Mouse (Mus musculus): ENCODE measurements around the gene Serpina6. TPM values are rescaled to one million over a fixed set of nuclear protein-coding genes. Genes with fewer than 3 reads are reported as not detected.

Serpina6 gene
- total RNA-seq, 4 experiments from 2014 or later, result not detected

GRCm38 (mm10) chr12:103655123-103656044 is 1.6 kb downstream of the Serpina6 start:
- no peak for DNase-seq (ENCODE audit: low spot score in 2 of 2)

GRCm38 (mm10) chr12:103653836-103654235 is 3.2 kb downstream of the Serpina6 start:
- no peak for DNase-seq (ENCODE audit: low spot score in 2 of 2)

- no peak for DNase-seq (ENCODE audit: low spot score in 2 of 2)
Observed at GRCm38 (mm10) chr12:103646314-103646713, 10.7 kb downstream of the Serpina6 start.

- DNase-seq (ENCODE audit: low spot score in 2 of 2), result no peak
Observed at GRCm38 (mm10) chr12:103644601-103645000, 12.4 kb downstream of the Serpina6 start.

GRCm38 (mm10) chr12:103643818-103644217 is 13.2 kb downstream of the Serpina6 start:
- no peak for DNase-seq (ENCODE audit: low spot score in 2 of 2)

GRCm38 (mm10) chr12:103643336-103643735 is 13.7 kb downstream of the Serpina6 start:
- DNase-seq (ENCODE audit: low spot score in 2 of 2), result peak; percentile 31 to 43

- no peak for DNase-seq (ENCODE audit: low spot score in 2 of 2)
Observed at GRCm38 (mm10) chr12:103635846-103636245, 21.2 kb downstream of the Serpina6 start.

GRCm38 (mm10) chr12:103634430-103634829 is 22.6 kb downstream of the Serpina6 start:
- DNase-seq (ENCODE audit: low spot score in 2 of 2), result no peak

- no peak for DNase-seq (ENCODE audit: low spot score in 2 of 2)
Observed at GRCm38 (mm10) chr12:103631203-103631612, 25.8 kb downstream of the Serpina6 start, which contains the start of gene Serpina10. TSS of gene Serpina10 (minus strand) at chr12:103631444.

- no peak for DNase-seq (ENCODE audit: low spot score in 2 of 2)
Observed at GRCm38 (mm10) chr12:103616860-103617261, 40.2 kb downstream of the Serpina6 start.

- DNase-seq (ENCODE audit: low spot score in 2 of 2), result no peak
Observed at GRCm38 (mm10) chr12:103615734-103616133, 41.3 kb downstream of the Serpina6 start.

GRCm38 (mm10) chr12:103615141-103615540 is 41.9 kb downstream of the Serpina6 start:
- DNase-seq (ENCODE audit: low spot score in 2 of 2), result no peak

- DNase-seq (ENCODE audit: low spot score in 2 of 2), result no peak
Observed at GRCm38 (mm10) chr12:103601839-103602238, 55.2 kb downstream of the Serpina6 start.

- no peak for DNase-seq (ENCODE audit: low spot score in 2 of 2)
Observed at GRCm38 (mm10) chr12:103600364-103600763, 56.6 kb downstream of the Serpina6 start.

- no peak for DNase-seq (ENCODE audit: low spot score in 2 of 2)
Observed at GRCm38 (mm10) chr12:103598411-103598810, 58.6 kb downstream of the Serpina6 start.

Other genes with a start within 250 kb of the Serpina6 start
- 1 to 10 TPM in 2 of 4 experiments, under 1 TPM in 1, not detected in 1; 0.99 to 1.2 (median 1.2) TPM for gene 9330161L09Rik, start 249.4 kb downstream of the Serpina6 start, total RNA-seq (2022)
- gene Ddx24, start 231.4 kb downstream of the Serpina6 start, total RNA-seq (2022), result 10 to 100 TPM; 79.0 to 94.0 (median 83.7) TPM
- 10 to 100 TPM; 53.1 to 81.9 (median 71.7) TPM for gene Ifi27, start 223.0 kb downstream of the Serpina6 start, total RNA-seq (2022)
- 10 to 100 TPM in 3 of 4 experiments, 1 to 10 TPM in 1; 3.9 to 53.1 (median 26.9) TPM for gene Ifi27l2a, start 213.5 kb downstream of the Serpina6 start, total RNA-seq (2022)
- gene Ifi27l2b, start 200.0 kb downstream of the Serpina6 start, total RNA-seq (2022), result not detected
- gene Ppp4r4, start 124.9 kb downstream of the Serpina6 start, total RNA-seq (2022), result 1 to 10 TPM in 1 of 4 experiments, under 1 TPM in 3; 0.11 to 1.2 (median 0.17) TPM
- gene Serpina10, start 25.8 kb downstream of the Serpina6 start, total RNA-seq (2022), result not detected
- not detected for gene Serpina16, start 18.9 kb upstream of the Serpina6 start, total RNA-seq (2022)
- gene Serpina1f, start 38.3 kb upstream of the Serpina6 start, total RNA-seq (2022), result not detected
- gene Serpina1d, start 116.4 kb upstream of the Serpina6 start, total RNA-seq (2022), result 1 to 10 TPM in 1 of 4 experiments, not detected in 3; 1.2 TPM
- 1 to 10 TPM in 1 of 4 experiments, not detected in 3; 1.8 TPM for gene Serpina1b, start 173.2 kb upstream of the Serpina6 start, total RNA-seq (2022)
- under 1 TPM in 2 of 4 experiments, not detected in 2; 0.34 to 0.43 TPM for gene Serpina1a, start 206.3 kb upstream of the Serpina6 start, total RNA-seq (2022)
- 1 to 10 TPM in 1 of 4 experiments, not detected in 3; 1.2 TPM for gene Serpina1c, start 247.7 kb upstream of the Serpina6 start, total RNA-seq (2022)

All from gastrocnemius, adult 8-10 months (tissue).